Mouse (Mus musculus): ENCODE results near the gene 4930432K21Rik. TPM values are rescaled to one million over a fixed set of nuclear protein-coding genes. Genes with fewer than 3 reads are reported as not detected.
A peak's percentile ranks its signal among the peaks of the same experiment; 100 is the strongest.

The 4930432K21Rik gene
- total and polyA plus RNA-seq, 3 experiments: 0.09 TPM; not detected in 2

DNA sequence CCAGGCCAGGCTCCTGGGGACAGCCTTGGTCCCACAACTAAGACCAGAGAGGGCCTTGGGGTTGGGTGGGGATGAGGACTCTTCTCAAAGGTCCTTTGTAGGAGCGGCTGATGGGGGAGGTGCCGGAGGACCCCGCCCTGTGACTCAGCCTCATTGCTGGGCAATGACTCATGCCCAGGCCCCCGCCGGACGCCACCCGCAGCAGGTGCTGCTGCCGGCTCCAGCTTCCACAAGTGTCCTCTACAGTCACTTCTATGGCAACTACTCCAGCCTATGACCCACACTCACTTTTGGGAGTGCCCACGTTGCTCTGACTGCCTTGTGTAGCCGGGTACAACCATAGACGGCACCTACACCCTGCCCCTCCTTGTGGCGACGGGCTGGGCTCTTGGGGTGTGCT lies 44.2 kb downstream of the 4930432K21Rik start:
- no peaks in the 10 kb centered on the region for H3K79me2 ChIP-seq (replicated peaks; ENCODE audit: control insufficient read depth, extremely low read depth, insufficient read depth, poor library complexity, severe bottlenecking)
- peak overlapping the region; percentile 67 for H3K27ac ChIP-seq (ENCODE audit: insufficient read depth, low read depth)
- peaks cover 0 to 25% of the 10 kb centered on the region in 2 experiments; a peak in 2 of 4 replicates for H3K4me1 ChIP-seq (ENCODE audit: control insufficient read depth in 1 of 2, insufficient read depth in 2 of 2)
- H3K9ac ChIP-seq (ENCODE audit: insufficient read depth, low read depth): peak overlapping the region; percentile 66
- in situ Hi-C loops (cut with MboI; ENCODE audit: low pct_ligation_motif_present, low pct_unique_long_range_greater_than_20kb, low sequenced_read_pairs): no loop called here
- H3K9me3 ChIP-seq (replicated peaks; ENCODE audit: low read length): no peaks in the 10 kb centered on the region
- DNase-seq (ENCODE audit: extremely low read depth): no peak
- TF ChIP-seq KAT2A (IDR thresholded peaks at IDR 0.05; ENCODE audit: insufficient replicate concordance, low read length) (no peak), MEF2A (IDR thresholded peaks at IDR 0.05; ENCODE audit: borderline replicate concordance, low read depth, low read length) (no peak), USF1 (IDR thresholded peaks at IDR 0.05; ENCODE audit: low read depth, low read length) (no peak), EP300 (IDR thresholded peaks at IDR 0.05; ENCODE audit: low read length) (no peak), ZMIZ1 (IDR thresholded peaks at IDR 0.05; ENCODE audit: low read depth, low read length) (no peak), SIN3A (IDR thresholded peaks at IDR 0.05; ENCODE audit: low read length) (no peak), E2F4 (IDR thresholded peaks at IDR 0.05; ENCODE audit: insufficient replicate concordance, low read depth, low read length) (no peak), BHLHE40 (IDR thresholded peaks at IDR 0.05; ENCODE audit: low read depth, low read length) (no peak), ETS1 (conservative IDR thresholded peaks at IDR 0.05; ENCODE audit: low read depth, low read length) (peak; percentile 50), PAX5 (IDR thresholded peaks at IDR 0.05; ENCODE audit: low read length) (no peak), TCF12 (IDR thresholded peaks at IDR 0.05; ENCODE audit: low read depth, low read length) (peak; percentile 29; the same call in 1 of the 2 replicates), MAFK (IDR thresholded peaks at IDR 0.05; ENCODE audit: insufficient replicate concordance, low read length) (no peak), MAZ (IDR thresholded peaks at IDR 0.05; ENCODE audit: low read depth, low read length) (no peak), TBP (conservative IDR thresholded peaks at IDR 0.05; ENCODE audit: low read depth, low read length) (no peak), UBTF (IDR thresholded peaks at IDR 0.05; ENCODE audit: low read depth, low read length) (no peak), NRF1 (IDR thresholded peaks at IDR 0.05; ENCODE audit: low read depth, low read length) (no peak), POLR2A (IDR thresholded peaks at IDR 0.05; ENCODE audit: low read depth, low read length) (peak; percentile 19; the same call in 1 of the 2 replicates)
- H3K4me2 ChIP-seq (ENCODE audit: insufficient read depth, low read depth, poor library complexity, severe bottlenecking): peak overlapping the region; percentile 60
- dilution Hi-C loops (cut with MboI; ENCODE audit: extremely low pct_ligation_motif_present, extremely low pct_unique_long_range_greater_than_20kb, low sequenced_read_pairs): no loop called here
- no peaks in the 10 kb centered on the region for H3K36me3 ChIP-seq (replicated peaks in 1 of 2; ENCODE audit: control insufficient read depth in 1 of 2, insufficient read depth in 1 of 2, low read length in 1 of 2)
- H3K27me3 ChIP-seq (replicated peaks): peaks cover 4% of the 10 kb centered on the region
- peak overlapping the region; percentile 39 to 55 (median 48) for H3K4me3 ChIP-seq (replicated peaks in 1 of 3; ENCODE audit: low read depth in 2 of 3, low read length in 2 of 3, poor library complexity in 1 of 3)

DNA sequence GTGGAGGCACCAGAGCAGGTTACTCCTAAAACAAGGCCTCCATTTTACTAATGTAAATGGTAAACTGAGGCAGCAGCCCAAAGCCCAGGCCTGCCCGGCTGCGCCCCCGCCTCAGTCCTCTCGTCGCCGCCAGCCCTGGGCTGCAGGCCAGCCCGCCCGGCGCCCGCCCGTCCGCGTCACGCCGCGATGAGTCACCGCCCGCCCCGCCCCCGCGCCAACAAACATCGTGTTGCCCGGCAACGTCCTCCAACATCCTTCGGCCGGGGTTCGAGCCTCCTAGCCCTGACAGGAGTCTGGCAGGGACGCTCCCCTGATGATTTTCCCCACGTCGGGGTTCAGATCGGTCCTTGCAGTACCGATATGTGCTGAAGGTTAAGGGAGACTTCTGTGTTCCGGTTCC lies 44.7 kb downstream of the 4930432K21Rik start:
- Histone ChIP-seq H3K4me1 (ENCODE audit: control insufficient read depth in 1 of 2, insufficient read depth in 2 of 2) (peaks cover 0 to 21% of the 10 kb centered on the region in 2 experiments; a peak in 2 of 4 replicates), H3K27ac (ENCODE audit: insufficient read depth, low read depth) (no peak overlapping the region; the same call in 1 of the 2 replicates), H3K4me3 (replicated peaks in 1 of 3; ENCODE audit: low read depth in 2 of 3, low read length in 2 of 3, poor library complexity in 1 of 3) (peak overlapping the region; percentile 39 to 55 (median 48)), H3K9me3 (replicated peaks; ENCODE audit: low read length) (no peaks in the 10 kb centered on the region), H3K27me3 (replicated peaks) (peaks cover 4% of the 10 kb centered on the region), H3K79me2 (replicated peaks; ENCODE audit: control insufficient read depth, extremely low read depth, insufficient read depth, poor library complexity, severe bottlenecking) (no peaks in the 10 kb centered on the region), H3K36me3 (replicated peaks in 1 of 2; ENCODE audit: control insufficient read depth in 1 of 2, insufficient read depth in 1 of 2, low read length in 1 of 2) (no peaks in the 10 kb centered on the region), H3K9ac (ENCODE audit: insufficient read depth, low read depth) (peak overlapping the region; percentile 66), H3K4me2 (ENCODE audit: insufficient read depth, low read depth, poor library complexity, severe bottlenecking) (peak overlapping the region; percentile 60)
- dilution Hi-C loops (cut with MboI; ENCODE audit: extremely low pct_ligation_motif_present, extremely low pct_unique_long_range_greater_than_20kb, low sequenced_read_pairs): no loop called here
- no peak for TF ChIP-seq USF2 (conservative IDR thresholded peaks at IDR 0.05; ENCODE audit: low read depth, low read length)
- no peak for TF ChIP-seq RCOR1 (conservative IDR thresholded peaks at IDR 0.05; ENCODE audit: low read depth, low read length)
- TF ChIP-seq HCFC1 (IDR thresholded peaks at IDR 0.05; ENCODE audit: low read depth, low read length): peak; percentile 17
- peak; percentile 86 for TF ChIP-seq MXI1 (IDR thresholded peaks at IDR 0.05; ENCODE audit: low read depth, low read length)
- TF ChIP-seq UBTF (IDR thresholded peaks at IDR 0.05; ENCODE audit: low read depth, low read length): 0 out of 2 replicates have a peak, but pooled peaks have one; percentile 11
- no peak for TF ChIP-seq MAZ (IDR thresholded peaks at IDR 0.05; ENCODE audit: low read depth, low read length)
- TF ChIP-seq NELFE (IDR thresholded peaks at IDR 0.05; ENCODE audit: low read depth, low read length): no peak; the same call in 1 of the 2 replicates
- TF ChIP-seq BHLHE40 (IDR thresholded peaks at IDR 0.05; ENCODE audit: low read depth, low read length): 0 out of 2 replicates have a peak, but pooled peaks have one; percentile 28
- TF ChIP-seq TCF12 (IDR thresholded peaks at IDR 0.05; ENCODE audit: low read depth, low read length): peak; percentile 38; the same call in 1 of the 2 replicates
- TF ChIP-seq CHD2 (IDR thresholded peaks at IDR 0.05; ENCODE audit: low read length): no peak
- TF ChIP-seq E2F4 (IDR thresholded peaks at IDR 0.05; ENCODE audit: insufficient replicate concordance, low read depth, low read length): no peak
- TF ChIP-seq TBP (conservative IDR thresholded peaks at IDR 0.05; ENCODE audit: low read depth, low read length): no peak
- no peak for TF ChIP-seq MAX (IDR thresholded peaks at IDR 0.05; ENCODE audit: low read length)
- no peak for TF ChIP-seq RAD21 (IDR thresholded peaks at IDR 0.05; ENCODE audit: low read depth, low read length)
- no peak for TF ChIP-seq JUND (conservative IDR thresholded peaks at IDR 0.05; ENCODE audit: low read depth, low read length)
- peak; percentile 37; the same call in 1 of the 2 replicates for TF ChIP-seq POLR2A (IDR thresholded peaks at IDR 0.05; ENCODE audit: low read depth, low read length)
- TF ChIP-seq ETS1 (conservative IDR thresholded peaks at IDR 0.05; ENCODE audit: low read depth, low read length): no peak
- no peak for TF ChIP-seq PAX5 (IDR thresholded peaks at IDR 0.05; ENCODE audit: low read length)
- TF ChIP-seq SMC3 (IDR thresholded peaks at IDR 0.05; ENCODE audit: low read depth, low read length): no peak
- no peak for TF ChIP-seq JUN (IDR thresholded peaks at IDR 0.05; ENCODE audit: insufficient read depth, low read depth, low read length)
- DNase-seq (ENCODE audit: extremely low read depth): peak; percentile 56
- in situ Hi-C loops (cut with MboI; ENCODE audit: low pct_ligation_motif_present, low pct_unique_long_range_greater_than_20kb, low sequenced_read_pairs): no loop called here
